In genomic region chr4:106480545-106480944, GRCm38 (mm10) we compare ENCODE assay signal across 20 mouse cellular contexts. TPM values are rescaled to one million over a fixed set of nuclear protein-coding genes. Genes with fewer than 3 reads are reported as not detected.
"Had no signal": no experiment of that assay in that cellular context is flagged by ENCODE, and none has a peak within 500 bp of the region (broad histone marks: within the 10 kb centered on the region; RNA-seq: fewer than 3 reads in every experiment).

No protein-coding gene starts in this region.

- H3K27me3 ChIP-seq: neural tube, embryonic 15.5 days; stomach, embryonic 15.5 days had no signal

- H3K9ac ChIP-seq: neural tube, embryonic 15.5 days; stomach, embryonic 15.5 days had no signal

- H3K36me3 ChIP-seq: neural tube, embryonic 15.5 days; stomach, embryonic 15.5 days had no signal

- H3K4me1 ChIP-seq: stomach, embryonic 15.5 days had no signal

- H3K4me2 ChIP-seq: neural tube, embryonic 15.5 days; stomach, embryonic 15.5 days had no signal

- H3K27ac ChIP-seq: neural tube, embryonic 15.5 days; stomach, embryonic 15.5 days; stomach, postnatal 0 days had no signal

- H3K9me3 ChIP-seq: neural tube, embryonic 15.5 days; stomach, embryonic 15.5 days had no signal

- DNase-seq: retina, postnatal 1 day; right cerebral cortex, adult 18-20 months; right cerebral cortex, postnatal 14 days; right cerebral cortex, postnatal 25 days; right cerebral cortex, postnatal 4 days; spleen, adult 18-20 months; thymus, adult 18-20 months; thymus, adult 2 months; thymus, postnatal 14 days; thymus, postnatal 25 days; thymus, postnatal 36 days; thymus, postnatal 4 days had no signal

- H3K4me3 ChIP-seq: neural tube, embryonic 15.5 days; stomach, embryonic 15.5 days had no signal

RNA-seq across cellular contexts. Expression of gene Bsnd, which starts 11.5 kb away (rescaled TPM):
- total RNA-seq: neutrophil, adult 5-6 weeks had no signal
- polyA plus RNA-seq: neural tube, embryonic 14.5 days; neural tube, embryonic 15.5 days; small intestine, adult 2 months; stomach, embryonic 14.5 days; stomach, embryonic 15.5 days; stomach, embryonic 16.5 days had no signal
